Mouse (Mus musculus) midbrain, embryonic 11.5 days (tissue): Measurements from ENCODE around the gene Dok1. TPM values are rescaled to one million over a fixed set of nuclear protein-coding genes. Genes with fewer than 3 reads are reported as not detected.
A peak's percentile ranks its signal among the peaks of the same experiment; 100 is the strongest.

ENCODE experiments used
- ATAC-seq: fragments of 200-750 bp; cut with Nextera tagmentation; 2 replicates; pipeline ENCODE4 v1.8.0; 2017; ENCODE audit warnings: moderate TSS enrichment, moderate library complexity; ENCODE audit not compliant: low FRiP score
- DNase-seq: peaks from one replicate; pipeline ENCODE4 v3.0.0; 2015; ENCODE audit warnings: low spot score; ENCODE audit errors: missing footprints
- H3K27ac ChIP-seq: fragments of 300-500 bp; sonication (generic); 2 replicates; pipeline ENCODE4 v1.5.1; 2014; ENCODE audit warnings: low read depth, low read length
- H3K27me3 ChIP-seq: fragments of 300-500 bp; sonication (generic); 2 replicates; pipeline ENCODE4 v1.6.1; 2014; ENCODE audit warnings: mild to moderate bottlenecking, low read length, moderate library complexity, mixed read lengths; ENCODE audit not compliant: control insufficient read depth, insufficient read depth
- H3K36me3 ChIP-seq: fragments of 300-500 bp; sonication (generic); 2 replicates; pipeline ENCODE4 v1.6.1; 2014; ENCODE audit warnings: mild to moderate bottlenecking, low read length, moderate library complexity, mixed read lengths; ENCODE audit not compliant: control insufficient read depth, insufficient read depth
- H3K4me1 ChIP-seq: fragments of 300-500 bp; sonication (generic); 2 replicates; pipeline ENCODE4 v1.6.1; 2014; ENCODE audit warnings: low read length; ENCODE audit not compliant: control insufficient read depth, insufficient read depth
- H3K4me2 ChIP-seq: fragments of 300-500 bp; sonication (generic); 2 replicates; pipeline ENCODE4 v1.6.1; 2014; ENCODE audit warnings: mild to moderate bottlenecking, moderate library complexity
- H3K4me3 ChIP-seq: fragments of 300-500 bp; sonication (generic); 2 replicates; pipeline ENCODE4 v1.5.1; 2014; ENCODE audit warnings: low read depth, low read length
- H3K9ac ChIP-seq: fragments of 300-500 bp; sonication (generic); 2 replicates; pipeline ENCODE4 v1.6.1; 2014; ENCODE audit warnings: low read length
- H3K9me3 ChIP-seq: fragments of 300-500 bp; sonication (generic); 2 replicates; pipeline ENCODE4 v1.6.1; 2016; ENCODE audit warnings: low read length; ENCODE audit not compliant: control insufficient read depth
- WGBS: fragments of 180-500 bp; shearing (Covaris S2); extraction: QIAGEN DNeasy Blood & Tissue Kit; methylation state at CpG from one replicate; pipeline ENCODE4 v1.1.7; 2014; 5-methylcytosine and 5-hydroxymethylcytosine counted together
- polyA plus RNA-seq: library from polyadenylated mRNA; unstranded; fragments of >200 nt; fragmentation: Nextera tagmentation; extraction: Ambion mirVana; gene quantifications from 2 replicates; pipeline ENCODE4 v1.2.1, GENCODE M21; 2014

Dok1 gene
- polyA plus RNA-seq: 4.0 and 5.2 TPM in 2 replicates

- Histone ChIP-seq H3K27me3 (peaks cover 32% of the 10 kb centered on the region), H3K4me1 (peaks cover 24% of the 10 kb centered on the region), H3K27ac (peak within 1 kb of the TSS; percentile 20; the same call in 1 of the 2 replicates), H3K9ac (peak within 1 kb of the TSS; percentile 55), H3K9me3 (no peaks in the 10 kb centered on the region), H3K4me2 (peak within 1 kb of the TSS; percentile 85), H3K36me3 (no peaks in the 10 kb centered on the region), H3K4me3 (peak within 1 kb of the TSS; percentile 52)
- under 1% methylated on average over 51 of the region's 51 CpGs for WGBS
- ATAC-seq (peak; percentile 83), DNase-seq (peak; percentile 98)
Measured at GRCm38 (mm10) chr6:83033249-83034185, at the start of gene Dok1, which contains the start of gene Loxl3. TSS of gene Dok1 (minus strand) at chr6:83033471. TSS of gene Loxl3 (plus strand) at chr6:83034173.

- Histone ChIP-seq H3K27me3 (peaks cover 42% of the 10 kb centered on the region), H3K4me1 (peaks cover 11% of the 10 kb centered on the region), H3K27ac (no peak overlapping the region), H3K9me3 (no peaks in the 10 kb centered on the region), H3K4me2 (no peak overlapping the region), H3K4me3 (no peak overlapping the region), H3K9ac (no peak overlapping the region), H3K36me3 (peaks cover 5% of the 10 kb centered on the region; the same call in 1 of the 2 replicates)
- DNase-seq (no peak), ATAC-seq (no peak)
- 91% methylated on average over 5 of the region's 5 CpGs for WGBS
Measured at GRCm38 (mm10) chr6:83080210-83080609, 46.9 kb upstream of the Dok1 start.

DNA sequence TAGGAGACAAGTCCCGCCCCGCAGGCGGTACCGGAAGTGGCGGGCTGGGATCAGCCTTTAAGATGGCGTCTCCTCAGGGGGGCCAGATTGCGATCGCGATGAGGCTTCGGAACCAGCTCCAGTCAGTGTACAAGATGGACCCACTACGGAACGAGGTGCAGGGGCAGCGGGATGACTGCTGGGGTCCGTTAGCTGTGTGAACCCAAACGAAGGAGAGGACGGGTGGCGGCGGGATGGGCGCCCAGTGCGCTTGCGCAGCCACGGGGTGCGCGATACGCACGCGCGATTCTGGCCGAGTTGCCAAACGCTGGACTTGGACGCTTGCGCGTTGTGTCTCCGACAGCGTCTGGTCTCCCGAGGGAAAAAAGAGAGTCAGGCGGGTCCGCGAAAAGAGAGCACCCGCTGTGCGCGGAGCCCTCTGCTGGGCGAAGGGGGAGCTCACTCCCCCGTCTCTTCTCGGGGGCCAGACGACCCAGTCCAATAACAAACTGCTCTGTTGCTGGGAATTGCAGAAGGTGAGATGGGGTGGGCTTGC is 45.1 kb upstream of the Dok1 start:
- H3K4me1 ChIP-seq: peaks cover 11% of the 10 kb centered on the region
- H3K9ac ChIP-seq: peak overlapping the region; percentile 80
- peaks cover 5% of the 10 kb centered on the region; the same call in 1 of the 2 replicates for H3K36me3 ChIP-seq
- H3K27ac ChIP-seq: peak overlapping the region; percentile 61; the same call in 1 of the 2 replicates
- H3K27me3 ChIP-seq: peaks cover 39% of the 10 kb centered on the region
- under 1% methylated on average over 46 of the region's 46 CpGs for WGBS
- peak overlapping the region; percentile 76 for H3K4me3 ChIP-seq
- H3K4me2 ChIP-seq: peak overlapping the region; percentile 80
- ATAC-seq (peak; percentile 94), DNase-seq (peak; percentile 100)
- no peaks in the 10 kb centered on the region for H3K9me3 ChIP-seq

- WGBS: under 1% methylated on average over 54 of the region's 54 CpGs
- Histone ChIP-seq H3K27me3 (peaks cover 38% of the 10 kb centered on the region), H3K27ac (peak within 1 kb of the TSS; percentile 61; the same call in 1 of the 2 replicates), H3K4me1 (peaks cover 11% of the 10 kb centered on the region), H3K4me3 (peak within 1 kb of the TSS; percentile 76), H3K9me3 (no peaks in the 10 kb centered on the region), H3K4me2 (peak within 1 kb of the TSS; percentile 80), H3K36me3 (peaks cover 5% of the 10 kb centered on the region; the same call in 1 of the 2 replicates), H3K9ac (peak within 1 kb of the TSS; percentile 80)
- no peak for DNase-seq
- peak; percentile 82 for ATAC-seq
Measured at GRCm38 (mm10) chr6:83077630-83078323, 44.5 kb upstream of the Dok1 start, which contains the start of gene Pcgf1. TSS of gene Pcgf1 (plus strand) at chr6:83077869.

GRCm38 (mm10) chr6:83074979-83075378 is 41.7 kb upstream of the Dok1 start:
- Histone ChIP-seq H3K27me3 (peaks cover 63% of the 10 kb centered on the region), H3K4me3 (no peak overlapping the region), H3K27ac (no peak overlapping the region), H3K9ac (no peak overlapping the region), H3K9me3 (no peaks in the 10 kb centered on the region), H3K4me1 (peaks cover 23% of the 10 kb centered on the region), H3K36me3 (no peaks in the 10 kb centered on the region), H3K4me2 (no peak overlapping the region)
- 15% methylated on average over 2 of the region's 2 CpGs for WGBS
- ATAC-seq (no peak), DNase-seq (no peak)

- ATAC-seq: peak; percentile 41
- 0% methylated on average over 20 of the region's 24 CpGs for WGBS
- H3K9ac ChIP-seq: no peak overlapping the region
- no peak overlapping the region for H3K4me3 ChIP-seq
- H3K36me3 ChIP-seq: no peaks in the 10 kb centered on the region
- DNase-seq: no peak
- no peak overlapping the region for H3K4me2 ChIP-seq
- peaks cover 15% of the 10 kb centered on the region for H3K4me1 ChIP-seq
- H3K27ac ChIP-seq: no peak overlapping the region
- no peaks in the 10 kb centered on the region for H3K9me3 ChIP-seq
- H3K27me3 ChIP-seq: peaks cover 91% of the 10 kb centered on the region
Measured at GRCm38 (mm10) chr6:83071220-83071619, 37.9 kb upstream of the Dok1 start.

DNA sequence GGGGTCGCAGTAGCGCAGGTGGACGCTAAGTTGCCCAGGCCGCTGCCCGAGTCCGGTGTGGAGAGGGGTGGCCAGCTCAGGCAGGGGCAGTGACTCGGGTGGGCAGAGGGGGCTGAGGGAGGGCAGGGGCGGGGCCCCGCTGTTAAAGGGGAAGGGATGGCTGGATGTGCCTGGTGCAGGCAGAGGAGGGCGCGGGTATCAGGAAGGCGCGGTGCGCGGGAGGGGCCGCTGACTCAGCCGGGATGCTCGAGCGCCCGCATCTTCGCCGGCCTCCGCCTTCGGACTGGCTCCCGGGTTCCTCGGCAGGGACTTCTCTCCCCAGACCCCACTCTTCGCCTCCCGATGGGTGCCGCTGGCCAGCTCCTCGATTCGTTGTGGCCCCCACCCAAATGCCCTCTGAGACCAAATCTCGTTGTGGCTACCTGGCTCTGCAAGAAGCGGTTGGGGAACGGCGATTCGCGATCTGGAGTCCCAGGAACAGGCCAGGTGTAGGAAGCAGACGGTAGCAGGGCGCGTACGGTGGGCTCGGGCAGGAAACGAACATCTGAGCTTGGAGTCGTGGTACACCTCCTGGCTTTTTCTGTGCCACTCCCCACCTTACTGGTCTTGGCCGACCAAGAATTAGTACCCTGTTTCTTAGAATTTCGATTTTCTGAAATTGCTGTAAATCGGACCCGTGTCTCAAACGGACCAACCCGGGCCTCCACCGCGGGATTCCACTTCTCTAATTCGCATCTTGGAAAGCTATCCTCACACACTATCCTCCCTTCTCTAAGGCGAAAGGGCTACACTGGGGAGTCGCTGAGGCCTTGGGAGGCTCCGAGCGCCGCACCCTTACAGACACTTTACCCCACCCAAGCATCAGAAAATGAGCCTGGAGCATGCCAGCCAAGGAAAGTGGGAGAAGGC is 37.3 kb upstream of the Dok1 start:
- ATAC-seq (peak; percentile 55), DNase-seq (peak; percentile 98)

GRCm38 (mm10) chr6:83070247-83070310 is 36.8 kb upstream of the Dok1 start, which contains the start of gene Tlx2:
TSS of gene Tlx2 (minus strand) at chr6:83070293.
- no peaks in the 10 kb centered on the region for H3K9me3 ChIP-seq
- peak within 1 kb of the TSS; percentile 12 for H3K4me2 ChIP-seq
- ATAC-seq (no peak), DNase-seq (no peak)
- no peak within 1 kb of the TSS for H3K9ac ChIP-seq
- H3K27me3 ChIP-seq: peaks cover 93% of the 10 kb centered on the region
- H3K36me3 ChIP-seq: no peaks in the 10 kb centered on the region
- 3% methylated on average over 9 of the region's 10 CpGs for WGBS
- H3K27ac ChIP-seq: no peak within 1 kb of the TSS
- H3K4me1 ChIP-seq: peaks cover 15% of the 10 kb centered on the region
- peak within 1 kb of the TSS; percentile 16 for H3K4me3 ChIP-seq

More for the DNA sequence above, 37.3 kb upstream of the Dok1 start:
- Histone ChIP-seq H3K4me3 (peak overlapping the region; percentile 16), H3K27ac (no peak overlapping the region), H3K27me3 (peaks cover 91% of the 10 kb centered on the region), H3K9me3 (no peaks in the 10 kb centered on the region), H3K4me2 (peak overlapping the region; percentile 12), H3K36me3 (no peaks in the 10 kb centered on the region), H3K9ac (no peak overlapping the region), H3K4me1 (peaks cover 15% of the 10 kb centered on the region)
- WGBS: under 1% methylated on average over 57 of the region's 58 CpGs
